Mouse (Mus musculus) MN1 (cell line): ENCODE results near the gene Slc25a1.
"Not testable (repeated sequence)": the region's sequence is repeated elsewhere in the genome, so short reads cannot be mapped to it uniquely, and the experiment has no call there.

Experiments used
- DNase-seq: peaks from one replicate; pipeline ENCODE4 v3.0.0-alpha.2; 2016; ENCODE audit warnings: low spot score

Slc25a1 gene

GRCm38 (mm10) chr16:17928087-17928580 lies at the start of gene Slc25a1:
TSS of gene Slc25a1 (minus strand) at chr16:17928219.
- DNase-seq: peak; percentile 77

GRCm38 (mm10) chr16:17971853-17972252 lies 43.8 kb upstream of the Slc25a1 start:
- no peak for DNase-seq

- no peak for DNase-seq
Observed at GRCm38 (mm10) chr16:17962091-17962490, 34.1 kb upstream of the Slc25a1 start.

- not testable (repeated sequence) for DNase-seq
Observed at GRCm38 (mm10) chr16:17956052-17956638, 28.1 kb upstream of the Slc25a1 start.

- no peak for DNase-seq
Observed at GRCm38 (mm10) chr16:17951618-17952017, 23.6 kb upstream of the Slc25a1 start.

- no peak for DNase-seq
Observed at GRCm38 (mm10) chr16:17950068-17950467, 22.0 kb upstream of the Slc25a1 start.

- DNase-seq: peak; percentile 34
Observed at GRCm38 (mm10) chr16:17949421-17949877, 21.4 kb upstream of the Slc25a1 start.

- no peak for DNase-seq
Observed at GRCm38 (mm10) chr16:17945081-17945831, 17.2 kb upstream of the Slc25a1 start.

- DNase-seq: no peak
Observed at GRCm38 (mm10) chr16:17943466-17943865, 15.4 kb upstream of the Slc25a1 start.

GRCm38 (mm10) chr16:17939255-17939751 lies 11.3 kb upstream of the Slc25a1 start:
- DNase-seq: peak; percentile 23

GRCm38 (mm10) chr16:17938821-17939220 lies 10.8 kb upstream of the Slc25a1 start:
- DNase-seq: peak; percentile 86

GRCm38 (mm10) chr16:17938187-17938586 lies 10.2 kb upstream of the Slc25a1 start:
- DNase-seq: no peak

GRCm38 (mm10) chr16:17936776-17937175 lies 8.8 kb upstream of the Slc25a1 start:
- no peak for DNase-seq

- DNase-seq: no peak
Observed at GRCm38 (mm10) chr16:17934445-17934910, 6.5 kb upstream of the Slc25a1 start.

- DNase-seq: no peak
Observed at GRCm38 (mm10) chr16:17933594-17934444, 5.8 kb upstream of the Slc25a1 start.

GRCm38 (mm10) chr16:17931906-17932460 lies 4.0 kb upstream of the Slc25a1 start:
- DNase-seq: no peak

- DNase-seq: no peak
Observed at GRCm38 (mm10) chr16:17929631-17930030, 1.6 kb upstream of the Slc25a1 start.

GRCm38 (mm10) chr16:17929211-17929610 lies 1.2 kb upstream of the Slc25a1 start:
- no peak for DNase-seq

GRCm38 (mm10) chr16:17928627-17929104 lies 647 bp upstream of the Slc25a1 start:
- peak; percentile 94 for DNase-seq

GRCm38 (mm10) chr16:17927351-17928082 lies 502 bp downstream of the Slc25a1 start:
- DNase-seq: peak; percentile 39

- DNase-seq: peak; percentile 55
Observed at GRCm38 (mm10) chr16:17922163-17922538, 5.9 kb downstream of the Slc25a1 start.
